Comparison of ENCODE assay signal across 15 mouse cellular contexts in the genomic region with DNA sequence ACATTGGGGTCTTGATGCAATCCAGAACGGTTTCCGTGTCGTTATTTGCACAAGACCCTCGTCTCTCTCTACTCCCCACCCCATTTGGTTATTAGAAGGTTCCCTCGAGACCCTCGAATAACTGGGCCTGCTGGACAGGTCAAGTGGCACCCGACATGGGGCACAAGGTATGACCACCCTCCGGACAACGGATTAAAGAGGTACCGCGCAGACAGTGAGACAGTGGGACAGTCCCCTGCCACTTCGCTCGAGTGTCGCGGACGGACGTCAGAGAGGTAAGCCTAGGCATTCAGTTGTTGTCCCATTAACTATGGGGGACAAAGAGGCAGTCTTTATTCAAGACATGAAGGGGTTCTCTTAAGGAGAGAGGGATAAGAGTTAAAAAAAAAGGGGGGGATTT. TPM values are rescaled to one million over a fixed set of nuclear protein-coding genes. Genes with fewer than 3 reads are reported as not detected.
A peak's percentile ranks its signal among the peaks of the same experiment; 100 is the strongest.
DNase-seq lines count a peak whose midpoint lies in the region.
"Had no signal": no experiment of that assay in that cellular context is flagged by ENCODE, and none has a peak within 500 bp of the region (broad histone marks: within the 10 kb centered on the region; RNA-seq: fewer than 3 reads in every experiment).

No protein-coding gene starts in this region.

- peak; percentile 60 for DNase-seq in heart, adult 11 months
- no peak for DNase-seq in heart, postnatal 36 days
- peak; percentile 7 to 55 for DNase-seq in spleen, postnatal 4 days (ENCODE audit: low spot score in 2 of 2)
- DNase-seq in spleen, adult 18-20 months = no peak
- peak; percentile 1 for DNase-seq in thymus, postnatal 14 days
- DNase-seq in thymus, postnatal 36 days = no peak
- DNase-seq: adrenal gland, adult 8-10 months; adrenal gland, postnatal 14 days; adrenal gland, postnatal 36 days; cerebellum, adult 11-12 months; cerebellum, adult 9-10 months; cerebellum, postnatal 10 days; cerebellum, postnatal 25 days had no signal

- intact Hi-C loops in heart, postnatal 36 days (cut with DNase I) = no loop called here

RNA-seq across cellular contexts. Expression of gene Adam8, which starts 19.0 kb away (rescaled TPM):
- total RNA-seq in heart, postnatal 36 days (2021) = under 1 TPM; 0.49 to 0.61 TPM

RNA-seq across cellular contexts. Expression of gene Zfp511, which starts 24.9 kb away (rescaled TPM):
- total RNA-seq in heart, postnatal 36 days (2021) = 10 to 100 TPM; 10.1 to 12.4 TPM

RNA-seq across cellular contexts. Expression of gene Tubgcp2, which starts 25.1 kb away (rescaled TPM):
- total RNA-seq in heart, postnatal 36 days (2021) = 10 to 100 TPM; 26.9 to 34.4 TPM

RNA-seq across cellular contexts. Expression of gene 6430531B16Rik, which starts 32.8 kb away (rescaled TPM):
- total RNA-seq in heart, postnatal 36 days (2021) = not detected
- total RNA-seq: adrenal gland, adult 18-20 months; adrenal gland, postnatal 14 days; adrenal gland, postnatal 36 days had no signal

RNA-seq across cellular contexts. Expression of gene Msx3, which starts 37.6 kb away (rescaled TPM):
- not detected for total RNA-seq in heart, postnatal 36 days (2021)
- total RNA-seq: adrenal gland, adult 18-20 months; adrenal gland, adult 8-10 months; adrenal gland, postnatal 14 days; adrenal gland, postnatal 36 days; CH12.LX had no signal

Comparison
In these comparisons a context has a peak if more than half of its experiments do, and no peak if none do; other contexts are left out.
1. DNase-seq: peak in heart, adult 11 months (single experiment), spleen, postnatal 4 days (2 of 2) and thymus, postnatal 14 days (single experiment); none in heart, postnatal 36 days (0 of 2), spleen, adult 18-20 months (0 of 2) and thymus, postnatal 36 days (0 of 2).